Mouse (Mus musculus) c-Kit-positive CD71-positive TER-119-negative erythroid progenitor cells, embryonic 14.5 days (primary cell): ENCODE results near the gene Phactr1.

ENCODE experiments used
- DNase-seq: peaks from one replicate; pipeline ENCODE4 v3.0.0-alpha.2; 2013; ENCODE audit warnings: low read depth

Gene Phactr1

GRCm38 (mm10) chr13:43032451-43032850 is 352.0 kb downstream of the Phactr1 start:
- DNase-seq = no peak

- DNase-seq = no peak
Observed at GRCm38 (mm10) chr13:43036510-43036909, 356.1 kb downstream of the Phactr1 start.

- DNase-seq = no peak
Observed at GRCm38 (mm10) chr13:43042766-43043165, 362.3 kb downstream of the Phactr1 start.

GRCm38 (mm10) chr13:43048553-43048952 is 368.1 kb downstream of the Phactr1 start:
- no peak for DNase-seq

- no peak for DNase-seq
Observed at GRCm38 (mm10) chr13:43053201-43053600, 372.8 kb downstream of the Phactr1 start.

- DNase-seq = no peak
Observed at GRCm38 (mm10) chr13:43055136-43055535, 374.7 kb downstream of the Phactr1 start.

- DNase-seq = no peak
Observed at GRCm38 (mm10) chr13:43057104-43057503, 376.7 kb downstream of the Phactr1 start.

GRCm38 (mm10) chr13:43063355-43063754 is 382.9 kb downstream of the Phactr1 start:
- DNase-seq = no peak

- DNase-seq = no peak
Observed at GRCm38 (mm10) chr13:43068716-43069265, 388.4 kb downstream of the Phactr1 start.

- DNase-seq = no peak
Observed at GRCm38 (mm10) chr13:43070496-43070895, 390.1 kb downstream of the Phactr1 start.

- no peak for DNase-seq
Observed at GRCm38 (mm10) chr13:43070971-43071370, 390.5 kb downstream of the Phactr1 start.

- no peak for DNase-seq
Observed at GRCm38 (mm10) chr13:43075456-43075855, 395.0 kb downstream of the Phactr1 start.

GRCm38 (mm10) chr13:43077485-43077884 is 397.1 kb downstream of the Phactr1 start:
- DNase-seq = no peak

- DNase-seq = no peak
Observed at GRCm38 (mm10) chr13:43085226-43085625, 404.8 kb downstream of the Phactr1 start.

GRCm38 (mm10) chr13:43094365-43094764 is 413.9 kb downstream of the Phactr1 start:
- no peak for DNase-seq

GRCm38 (mm10) chr13:43102943-43103342 is 422.5 kb downstream of the Phactr1 start:
- no peak for DNase-seq

GRCm38 (mm10) chr13:43104496-43104895 is 424.1 kb downstream of the Phactr1 start:
- DNase-seq = no peak

GRCm38 (mm10) chr13:43112280-43112679 is 431.9 kb downstream of the Phactr1 start:
- DNase-seq = no peak

- no peak for DNase-seq
Observed at GRCm38 (mm10) chr13:43112707-43113106, 432.3 kb downstream of the Phactr1 start.

- no peak for DNase-seq
Observed at GRCm38 (mm10) chr13:43113141-43113540, 432.7 kb downstream of the Phactr1 start.

GRCm38 (mm10) chr13:43122306-43123070 is 442.1 kb downstream of the Phactr1 start:
- DNase-seq = no peak

- DNase-seq = no peak
Observed at GRCm38 (mm10) chr13:43123895-43124682, 443.7 kb downstream of the Phactr1 start.

GRCm38 (mm10) chr13:43124683-43125074 is 444.3 kb downstream of the Phactr1 start:
- DNase-seq = no peak
